Mouse (Mus musculus): ENCODE measurements around the gene Tom1.

Gene Tom1

GRCm38 (mm10) chr8:75013557-75013956 is 19.9 kb upstream of the Tom1 start:
- Histone ChIP-seq H3K27me3 (ENCODE audit: insufficient read depth, low read length) (no peaks in the 10 kb centered on the region), H3K4me3 (replicated peaks; ENCODE audit: low read length) (peak overlapping the region; percentile 61), H3K9me3 (ENCODE audit: low read length) (no peaks in the 10 kb centered on the region; the same call in 1 of the 2 replicates), H3K4me1 (replicated peaks; ENCODE audit: low read depth, low read length) (peaks cover 83% of the 10 kb centered on the region), H3K36me3 (ENCODE audit: insufficient read depth, low read length) (peaks cover 37% of the 10 kb centered on the region)
- TF ChIP-seq NANOG (IDR thresholded peaks at IDR 0.05; ENCODE audit: borderline replicate concordance, low read length) (no peak), POU5F1 (IDR thresholded peaks at IDR 0.05; ENCODE audit: borderline replicate concordance, low read length) (no peak), CTCF (conservative IDR thresholded peaks at IDR 0.05; ENCODE audit: low read length) (no peak)

GRCm38 (mm10) chr8:75013964-75014363 is 19.5 kb upstream of the Tom1 start:
- no peaks in the 10 kb centered on the region for H3K27me3 ChIP-seq (ENCODE audit: insufficient read depth, low read length)
- H3K4me1 ChIP-seq (replicated peaks; ENCODE audit: low read depth, low read length), result peaks cover 83% of the 10 kb centered on the region
- H3K9me3 ChIP-seq (ENCODE audit: low read length), result no peaks in the 10 kb centered on the region; the same call in 1 of the 2 replicates
- peak overlapping the region; percentile 61 for H3K4me3 ChIP-seq (replicated peaks; ENCODE audit: low read length)
- H3K36me3 ChIP-seq (ENCODE audit: insufficient read depth, low read length), result peaks cover 33% of the 10 kb centered on the region
- TF ChIP-seq NANOG (IDR thresholded peaks at IDR 0.05; ENCODE audit: borderline replicate concordance, low read length), result no peak
- TF ChIP-seq CTCF (conservative IDR thresholded peaks at IDR 0.05; ENCODE audit: low read length), result no peak
- no peak for TF ChIP-seq POU5F1 (IDR thresholded peaks at IDR 0.05; ENCODE audit: borderline replicate concordance, low read length)

- no peaks in the 10 kb centered on the region for H3K27me3 ChIP-seq (ENCODE audit: insufficient read depth, low read length)
- H3K4me1 ChIP-seq (replicated peaks; ENCODE audit: low read depth, low read length), result peaks cover 87% of the 10 kb centered on the region
- H3K9me3 ChIP-seq (ENCODE audit: low read length), result no peaks in the 10 kb centered on the region; the same call in 1 of the 2 replicates
- peaks cover 37% of the 10 kb centered on the region for H3K36me3 ChIP-seq (ENCODE audit: insufficient read depth, low read length)
- peak overlapping the region; percentile 78 for H3K4me3 ChIP-seq (replicated peaks; ENCODE audit: low read length)
- no peak for TF ChIP-seq NANOG (IDR thresholded peaks at IDR 0.05; ENCODE audit: borderline replicate concordance, low read length)
- no peak for TF ChIP-seq POU5F1 (IDR thresholded peaks at IDR 0.05; ENCODE audit: borderline replicate concordance, low read length)
- no peak for TF ChIP-seq CTCF (conservative IDR thresholded peaks at IDR 0.05; ENCODE audit: low read length)
Observed at GRCm38 (mm10) chr8:75015981-75016380, 17.5 kb upstream of the Tom1 start.

- Histone ChIP-seq H3K4me3 (replicated peaks; ENCODE audit: low read length) (peak overlapping the region; percentile 78), H3K9me3 (ENCODE audit: low read length) (no peaks in the 10 kb centered on the region; the same call in 1 of the 2 replicates), H3K36me3 (ENCODE audit: insufficient read depth, low read length) (peaks cover 40% of the 10 kb centered on the region), H3K4me1 (replicated peaks; ENCODE audit: low read depth, low read length) (peaks cover 89% of the 10 kb centered on the region), H3K27me3 (ENCODE audit: insufficient read depth, low read length) (no peaks in the 10 kb centered on the region)
- no peak for TF ChIP-seq CTCF (conservative IDR thresholded peaks at IDR 0.05; ENCODE audit: low read length)
- TF ChIP-seq NANOG (IDR thresholded peaks at IDR 0.05; ENCODE audit: borderline replicate concordance, low read length), result no peak
- no peak for TF ChIP-seq POU5F1 (IDR thresholded peaks at IDR 0.05; ENCODE audit: borderline replicate concordance, low read length)
Observed at GRCm38 (mm10) chr8:75016422-75016821, 17.1 kb upstream of the Tom1 start.

- Histone ChIP-seq H3K36me3 (ENCODE audit: insufficient read depth, low read length) (peaks cover 55% of the 10 kb centered on the region), H3K4me1 (replicated peaks; ENCODE audit: low read depth, low read length) (peaks cover 90% of the 10 kb centered on the region), H3K9me3 (ENCODE audit: low read length) (no peaks in the 10 kb centered on the region; the same call in 1 of the 2 replicates), H3K27me3 (ENCODE audit: insufficient read depth, low read length) (no peaks in the 10 kb centered on the region), H3K4me3 (replicated peaks; ENCODE audit: low read length) (peak overlapping the region; percentile 78)
- TF ChIP-seq NANOG (IDR thresholded peaks at IDR 0.05; ENCODE audit: borderline replicate concordance, low read length), result no peak
- TF ChIP-seq CTCF (conservative IDR thresholded peaks at IDR 0.05; ENCODE audit: low read length), result no peak
- no peak for TF ChIP-seq POU5F1 (IDR thresholded peaks at IDR 0.05; ENCODE audit: borderline replicate concordance, low read length)
Observed at GRCm38 (mm10) chr8:75018274-75018972, 15.1 kb upstream of the Tom1 start.

GRCm38 (mm10) chr8:75023660-75024316 is 9.7 kb upstream of the Tom1 start:
- TF ChIP-seq NANOG (IDR thresholded peaks at IDR 0.05; ENCODE audit: borderline replicate concordance, low read length) (no peak), POU5F1 (IDR thresholded peaks at IDR 0.05; ENCODE audit: borderline replicate concordance, low read length) (no peak), CTCF (conservative IDR thresholded peaks at IDR 0.05; ENCODE audit: low read length) (peak; percentile 67)
- no peaks in the 10 kb centered on the region for H3K9me3 ChIP-seq (ENCODE audit: low read length)
- no peak overlapping the region for H3K4me3 ChIP-seq (replicated peaks; ENCODE audit: low read length)
- H3K4me1 ChIP-seq (replicated peaks; ENCODE audit: low read depth, low read length), result peaks cover 89% of the 10 kb centered on the region
- H3K36me3 ChIP-seq (ENCODE audit: insufficient read depth, low read length), result peaks cover 87% of the 10 kb centered on the region
- H3K27me3 ChIP-seq (ENCODE audit: insufficient read depth, low read length), result no peaks in the 10 kb centered on the region

- H3K36me3 ChIP-seq (ENCODE audit: insufficient read depth, low read length), result peaks cover 89% of the 10 kb centered on the region
- peaks cover 86% of the 10 kb centered on the region for H3K4me1 ChIP-seq (replicated peaks; ENCODE audit: low read depth, low read length)
- TF ChIP-seq NANOG (IDR thresholded peaks at IDR 0.05; ENCODE audit: borderline replicate concordance, low read length) (peak; percentile 91), CTCF (conservative IDR thresholded peaks at IDR 0.05; ENCODE audit: low read length) (no peak)
- no peaks in the 10 kb centered on the region for H3K9me3 ChIP-seq (ENCODE audit: low read length)
- 0 out of 2 replicates have a peak overlapping the region, but pooled peaks have one; percentile 37 for H3K4me3 ChIP-seq (replicated peaks; ENCODE audit: low read length)
- no peaks in the 10 kb centered on the region for H3K27me3 ChIP-seq (ENCODE audit: insufficient read depth, low read length)
Observed at GRCm38 (mm10) chr8:75025809-75026208, 7.7 kb upstream of the Tom1 start.

GRCm38 (mm10) chr8:75030453-75031024 is 3.0 kb upstream of the Tom1 start:
- Histone ChIP-seq H3K4me1 (replicated peaks; ENCODE audit: low read depth, low read length) (peaks cover 73% of the 10 kb centered on the region), H3K4me3 (replicated peaks; ENCODE audit: low read length) (no peak overlapping the region), H3K9me3 (ENCODE audit: low read length) (no peaks in the 10 kb centered on the region), H3K27me3 (ENCODE audit: insufficient read depth, low read length) (no peaks in the 10 kb centered on the region), H3K36me3 (ENCODE audit: insufficient read depth, low read length) (peaks cover 62% of the 10 kb centered on the region)
- peak; percentile 34 for TF ChIP-seq CTCF (conservative IDR thresholded peaks at IDR 0.05; ENCODE audit: low read length)
- no peak for TF ChIP-seq NANOG (IDR thresholded peaks at IDR 0.05; ENCODE audit: borderline replicate concordance, low read length)
- no peak for TF ChIP-seq POU5F1 (IDR thresholded peaks at IDR 0.05; ENCODE audit: borderline replicate concordance, low read length)

All from E14TG2a.4 (cell line).